Mouse (Mus musculus): ENCODE data around the gene Trpv2. TPM values are rescaled to one million over a fixed set of nuclear protein-coding genes. Genes with fewer than 3 reads are reported as not detected.

The Trpv2 gene
- polyA plus RNA-seq, 1 experiment: 4.0 TPM

DNA sequence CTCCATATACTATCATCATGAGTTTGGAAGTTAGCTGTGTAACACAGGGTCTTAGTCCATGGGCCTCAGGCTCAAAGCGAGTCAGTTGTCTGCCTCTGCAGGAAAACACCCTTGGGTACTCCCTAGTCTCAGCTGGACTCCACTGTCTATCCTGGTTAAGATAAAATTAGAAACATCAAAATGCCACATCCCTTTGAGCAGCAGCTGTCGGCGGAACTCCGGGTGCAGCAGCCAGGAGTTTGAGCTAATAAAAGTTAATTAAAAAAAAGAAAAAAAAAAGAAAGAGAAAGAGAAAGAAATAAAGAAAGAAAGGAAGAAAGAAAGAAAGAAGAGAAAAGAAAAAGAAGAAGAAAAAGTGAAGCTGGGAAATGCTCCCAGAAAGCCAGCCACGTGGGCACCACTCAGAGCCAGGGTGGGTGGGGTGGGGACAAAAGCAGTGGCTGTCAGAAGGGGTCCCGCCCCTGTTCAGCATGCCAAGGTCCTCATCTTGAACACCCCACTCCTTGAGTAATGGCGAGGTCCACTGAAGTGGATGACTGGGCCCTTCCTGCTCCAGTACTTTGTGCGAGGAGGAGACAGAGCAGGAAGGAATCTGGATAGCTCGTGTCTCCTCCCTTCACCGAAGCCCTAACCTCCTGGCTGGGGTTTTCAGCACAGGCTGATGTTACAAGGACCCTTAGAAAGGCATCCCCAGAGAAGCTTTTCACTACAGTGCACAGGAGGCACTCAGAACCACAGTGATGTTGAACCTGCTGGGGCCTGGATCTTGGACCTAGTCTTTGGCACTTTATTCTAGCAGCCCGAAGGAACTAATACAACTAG, 67.9 kb downstream of the Trpv2 start:
- H3K27me3 ChIP-seq (ENCODE audit: control insufficient read depth, insufficient read depth, low read length): no peaks in the 10 kb centered on the region
- peaks cover 48% of the 10 kb centered on the region for H3K4me1 ChIP-seq (ENCODE audit: control insufficient read depth, insufficient read depth, insufficient read length, low read length)
- TF ChIP-seq CTCF (IDR thresholded peaks at IDR 0.05; ENCODE audit: extremely low read depth, insufficient read length, insufficient replicate concordance, low read depth, low read length) (no peak), POLR2A (IDR thresholded peaks at IDR 0.05; ENCODE audit: low read depth, low read length) (no peak)
- H3K36me3 ChIP-seq (ENCODE audit: control insufficient read depth, insufficient read depth, low read length): peaks cover 2% of the 10 kb centered on the region
- peak overlapping the region; percentile 46; the same call in 1 of the 2 replicates for H3K27ac ChIP-seq (ENCODE audit: insufficient read depth, low read depth, low read length)
- WGBS: 42% methylated on average over 11 of the region's 11 CpGs
- H3K4me3 ChIP-seq (ENCODE audit: low read depth, low read length): no peak overlapping the region

DNA sequence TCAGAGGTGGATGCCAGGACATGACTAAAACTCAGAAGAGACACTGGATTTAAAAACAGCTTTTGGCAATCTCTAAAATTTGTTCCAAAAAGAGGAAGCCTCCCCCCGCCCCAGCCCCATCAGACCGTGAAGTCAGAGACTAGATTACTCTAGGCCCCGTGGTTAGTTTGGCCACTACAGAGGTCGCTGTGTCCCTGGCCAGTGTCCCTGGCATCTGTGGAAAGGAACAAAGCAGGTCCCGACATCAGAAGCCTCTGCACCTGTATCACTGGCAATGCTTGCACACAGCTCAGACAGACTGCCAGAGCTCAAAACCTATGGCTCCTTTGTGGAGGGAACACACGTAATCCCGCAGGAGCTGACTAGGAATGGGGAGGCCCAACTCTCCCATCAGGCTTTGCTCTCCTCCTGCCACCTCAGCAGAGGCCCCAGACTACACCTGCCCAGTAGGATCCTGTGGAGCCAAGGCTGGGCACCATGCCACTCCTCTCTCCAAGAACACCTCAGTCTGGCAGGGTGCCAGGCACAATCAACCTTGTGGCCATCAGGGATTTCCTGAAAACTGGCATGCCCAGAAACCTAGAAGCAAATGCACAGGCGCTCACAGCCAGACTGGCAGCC, 68.8 kb downstream of the Trpv2 start:
- Histone ChIP-seq H3K27me3 (ENCODE audit: control insufficient read depth, insufficient read depth, low read length) (no peaks in the 10 kb centered on the region), H3K4me3 (ENCODE audit: low read depth, low read length) (no peak overlapping the region), H3K27ac (ENCODE audit: insufficient read depth, low read depth, low read length) (peak overlapping the region; percentile 90), H3K36me3 (ENCODE audit: control insufficient read depth, insufficient read depth, low read length) (no peaks in the 10 kb centered on the region; the same call in 1 of the 2 replicates), H3K4me1 (ENCODE audit: control insufficient read depth, insufficient read depth, insufficient read length, low read length) (peaks cover 47% of the 10 kb centered on the region)
- 21% methylated on average over 8 of the region's 8 CpGs for WGBS
- TF ChIP-seq POLR2A (IDR thresholded peaks at IDR 0.05; ENCODE audit: low read depth, low read length) (no peak), CTCF (IDR thresholded peaks at IDR 0.05; ENCODE audit: extremely low read depth, insufficient read length, insufficient replicate concordance, low read depth, low read length) (peak; percentile 18; the same call in 1 of the 2 replicates)

DNA sequence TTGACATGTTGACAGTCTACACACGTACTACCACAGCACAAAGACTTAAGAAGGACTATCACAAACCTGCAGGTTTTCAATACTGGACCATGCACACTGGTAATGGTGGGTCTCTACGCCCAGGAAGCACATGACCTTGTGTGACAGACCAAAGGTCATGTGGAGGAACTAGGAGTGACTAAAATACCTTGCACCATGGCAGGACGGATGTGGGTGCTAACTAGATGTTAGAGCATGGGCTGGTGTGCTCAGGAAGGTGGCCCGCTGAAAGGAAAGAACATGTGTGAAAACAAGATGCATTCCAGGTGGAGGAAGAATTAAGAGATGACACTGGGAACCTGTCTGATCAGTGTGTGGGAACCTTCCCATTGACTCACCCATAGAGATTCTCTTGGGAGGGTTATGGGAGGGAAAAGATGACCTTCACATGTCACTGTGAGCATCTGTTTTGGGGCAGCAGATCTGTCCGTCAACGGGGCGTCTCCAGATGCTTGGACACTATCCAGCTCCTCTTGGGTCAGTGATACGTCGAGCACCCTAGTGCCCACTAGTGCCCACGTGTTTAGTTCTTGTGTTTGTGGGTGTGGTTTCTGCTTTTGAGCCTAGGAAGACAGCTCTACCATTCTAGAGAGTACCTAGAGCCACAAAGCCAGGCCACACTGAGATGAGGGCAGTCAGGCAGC, 69.5 kb downstream of the Trpv2 start:
- 40% methylated on average over 10 of the region's 10 CpGs for WGBS

DNA sequence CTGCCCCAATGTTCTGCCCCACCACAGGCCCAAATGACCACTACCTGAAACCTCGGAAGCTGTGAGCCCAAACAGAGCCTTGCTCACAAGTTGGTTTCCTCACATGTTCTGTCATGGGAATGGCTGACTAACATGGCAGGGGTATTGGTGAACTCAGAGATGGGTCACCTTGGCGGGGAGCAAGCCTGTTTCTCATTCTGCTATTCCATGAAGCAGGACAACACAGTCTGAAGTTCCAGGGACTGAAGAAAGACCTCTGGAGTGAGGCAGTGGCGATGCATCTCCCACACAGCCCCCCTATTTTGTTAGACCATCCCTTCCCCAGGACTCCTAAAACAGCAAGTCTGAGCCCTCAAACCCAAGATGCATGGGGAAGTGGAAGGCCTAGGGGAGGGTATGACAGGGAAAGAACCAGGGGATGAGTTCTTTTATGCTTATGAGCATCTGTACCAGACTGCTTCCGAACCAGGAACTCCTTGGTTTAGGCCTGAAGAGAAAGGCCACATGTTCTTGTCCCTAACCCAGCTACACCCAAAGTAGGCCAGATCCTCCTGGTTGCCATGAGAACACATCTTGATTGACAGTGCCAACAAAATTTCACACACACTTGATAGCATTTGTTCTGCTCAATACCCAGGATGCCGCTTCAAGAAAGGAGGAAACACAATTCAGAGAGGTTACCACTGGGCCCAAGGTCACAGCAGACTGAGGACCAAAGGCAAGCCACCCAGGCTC, 70.5 kb downstream of the Trpv2 start:
- peak overlapping the region; percentile 90 for H3K27ac ChIP-seq (ENCODE audit: insufficient read depth, low read depth, low read length)
- no peak overlapping the region; the same call in 1 of the 2 replicates for H3K4me3 ChIP-seq (ENCODE audit: low read depth, low read length)
- peaks cover 47% of the 10 kb centered on the region for H3K4me1 ChIP-seq (ENCODE audit: control insufficient read depth, insufficient read depth, insufficient read length, low read length)
- no peaks in the 10 kb centered on the region for H3K36me3 ChIP-seq (ENCODE audit: control insufficient read depth, insufficient read depth, low read length)
- 90% methylated on average over 5 of the region's 5 CpGs for WGBS
- TF ChIP-seq POLR2A (IDR thresholded peaks at IDR 0.05; ENCODE audit: low read depth, low read length) (no peak), CTCF (IDR thresholded peaks at IDR 0.05; ENCODE audit: extremely low read depth, insufficient read length, insufficient replicate concordance, low read depth, low read length) (no peak)
- H3K27me3 ChIP-seq (ENCODE audit: control insufficient read depth, insufficient read depth, low read length): no peaks in the 10 kb centered on the region

More for the DNA sequence above, 69.5 kb downstream of the Trpv2 start:
- H3K27ac ChIP-seq (ENCODE audit: insufficient read depth, low read depth, low read length): peak overlapping the region; percentile 90
- H3K4me3 ChIP-seq (ENCODE audit: low read depth, low read length): no peak overlapping the region
- H3K4me1 ChIP-seq (ENCODE audit: control insufficient read depth, insufficient read depth, insufficient read length, low read length): peaks cover 47% of the 10 kb centered on the region
- H3K27me3 ChIP-seq (ENCODE audit: control insufficient read depth, insufficient read depth, low read length): no peaks in the 10 kb centered on the region
- no peak for TF ChIP-seq POLR2A (IDR thresholded peaks at IDR 0.05; ENCODE audit: low read depth, low read length)
- TF ChIP-seq CTCF (IDR thresholded peaks at IDR 0.05; ENCODE audit: extremely low read depth, insufficient read length, insufficient replicate concordance, low read depth, low read length): no peak
- no peaks in the 10 kb centered on the region; the same call in 1 of the 2 replicates for H3K36me3 ChIP-seq (ENCODE audit: control insufficient read depth, insufficient read depth, low read length)

GRCm38 (mm10) chr11:62645337-62645675, 71.0 kb downstream of the Trpv2 start:
- Histone ChIP-seq H3K4me1 (ENCODE audit: control insufficient read depth, insufficient read depth, insufficient read length, low read length) (peaks cover 47% of the 10 kb centered on the region), H3K27me3 (ENCODE audit: control insufficient read depth, insufficient read depth, low read length) (no peaks in the 10 kb centered on the region), H3K36me3 (ENCODE audit: control insufficient read depth, insufficient read depth, low read length) (no peaks in the 10 kb centered on the region), H3K27ac (ENCODE audit: insufficient read depth, low read depth, low read length) (peak overlapping the region; percentile 90), H3K4me3 (ENCODE audit: low read depth, low read length) (no peak overlapping the region; the same call in 1 of the 2 replicates)
- TF ChIP-seq POLR2A (IDR thresholded peaks at IDR 0.05; ENCODE audit: low read depth, low read length) (no peak), CTCF (IDR thresholded peaks at IDR 0.05; ENCODE audit: extremely low read depth, insufficient read length, insufficient replicate concordance, low read depth, low read length) (no peak)
- 48% methylated on average over 4 of the region's 4 CpGs for WGBS

- 17% methylated on average over 8 of the region's 8 CpGs for WGBS
- Histone ChIP-seq H3K27me3 (ENCODE audit: control insufficient read depth, insufficient read depth, low read length) (no peaks in the 10 kb centered on the region), H3K36me3 (ENCODE audit: control insufficient read depth, insufficient read depth, low read length) (no peaks in the 10 kb centered on the region), H3K27ac (ENCODE audit: insufficient read depth, low read depth, low read length) (peak overlapping the region; percentile 90), H3K4me3 (ENCODE audit: low read depth, low read length) (peak overlapping the region; percentile 44), H3K4me1 (ENCODE audit: control insufficient read depth, insufficient read depth, insufficient read length, low read length) (peaks cover 47% of the 10 kb centered on the region)
- TF ChIP-seq POLR2A (IDR thresholded peaks at IDR 0.05; ENCODE audit: low read depth, low read length): no peak
- TF ChIP-seq CTCF (IDR thresholded peaks at IDR 0.05; ENCODE audit: extremely low read depth, insufficient read length, insufficient replicate concordance, low read depth, low read length): no peak
Observed at GRCm38 (mm10) chr11:62645732-62646494, 71.6 kb downstream of the Trpv2 start.

Measured in small intestine, adult 2 months (tissue).